Mouse (Mus musculus): Measurements from ENCODE around the gene Eif4ebp2.

DNA sequence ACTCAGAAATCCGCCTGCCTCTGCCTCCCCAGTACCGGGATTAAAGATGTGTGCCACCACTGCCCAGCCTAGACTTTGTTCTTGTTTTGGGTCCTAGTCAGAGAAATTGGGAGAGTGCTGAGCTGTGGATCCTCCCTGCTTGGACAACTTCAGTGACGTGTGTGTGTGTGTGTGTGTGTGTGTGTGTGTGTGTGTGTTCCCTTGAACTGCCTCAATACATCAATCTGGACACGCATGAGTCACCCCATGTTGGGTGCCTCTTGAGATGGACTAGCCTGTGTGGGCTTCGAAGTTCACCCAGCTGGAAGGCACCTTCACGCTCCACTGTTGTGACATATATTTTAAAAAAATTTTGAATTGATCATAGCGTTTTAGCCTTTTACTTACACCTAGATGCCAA is 30.3 kb upstream of the Eif4ebp2 start:
- TF ChIP-seq CEBPB (IDR thresholded peaks at IDR 0.05; ENCODE audit: low read depth), result no peak
- no peak for TF ChIP-seq CTCF (IDR thresholded peaks at IDR 0.05; ENCODE audit: control insufficient read depth, insufficient read depth, insufficient read length)
- TF ChIP-seq FOSL1 (IDR thresholded peaks at IDR 0.05; ENCODE audit: insufficient read depth, low read length, poor library complexity, severe bottlenecking), result no peak
